Mouse (Mus musculus): ENCODE measurements around the gene Rps27rt.

DNA sequence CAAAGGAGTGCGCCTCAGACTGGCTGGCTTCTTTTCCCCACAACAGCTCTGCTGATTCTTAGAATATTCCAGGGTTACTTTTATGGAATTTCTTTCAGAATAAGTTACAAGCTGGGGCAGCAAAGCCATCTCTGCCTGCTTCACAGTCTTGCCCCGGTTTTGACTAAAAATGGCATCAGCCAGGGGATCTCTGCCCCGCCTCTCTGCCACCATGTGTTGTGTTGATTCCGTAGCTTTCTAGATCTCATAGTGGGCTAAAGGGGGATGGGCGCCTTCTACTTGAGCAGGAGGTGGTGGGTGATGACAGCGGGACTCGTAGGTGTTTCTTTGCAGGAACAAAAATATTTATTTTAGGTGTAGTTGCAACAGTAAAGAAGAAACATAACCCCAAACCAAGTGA, 25.7 kb upstream of the Rps27rt start:
- TF ChIP-seq ZC3H11A (IDR thresholded peaks at IDR 0.05; ENCODE audit: borderline replicate concordance, low read depth, low read length) = no peak
- no peak for TF ChIP-seq CHD2 (IDR thresholded peaks at IDR 0.05; ENCODE audit: low read depth, low read length)
- TF ChIP-seq HCFC1 (IDR thresholded peaks at IDR 0.05; ENCODE audit: borderline replicate concordance, insufficient read depth, low read length) = no peak
- TF ChIP-seq ZNF384 (IDR thresholded peaks at IDR 0.05; ENCODE audit: low read depth, low read length) = no peak
- TF ChIP-seq MAFK (IDR thresholded peaks at IDR 0.05; ENCODE audit: insufficient read depth, low read depth, low read length) = no peak
